Mouse (Mus musculus): ENCODE data around the gene Mip. TPM values are rescaled to one million over a fixed set of nuclear protein-coding genes. Genes with fewer than 3 reads are reported as not detected.

Gene Mip
- polyA plus RNA-seq (2015; fragmentation: Nextera tagmentation; extraction: Ambion mirVana) = not detected in 2 replicates

GRCm38 (mm10) chr10:128225538-128225937, at the start of gene Mip:
TSS of gene Mip (plus strand) at chr10:128225838.
- peak; percentile 21 for ATAC-seq (ENCODE audit: low FRiP score, low TSS enrichment)
- no peak within 1 kb of the TSS for H3K4me2 ChIP-seq (replicated peaks; ENCODE audit: low read depth)
- H3K9me3 ChIP-seq (ENCODE audit: control insufficient read depth, low read length) = no peaks in the 10 kb centered on the region
- no peaks in the 10 kb centered on the region; the same call in 1 of the 2 replicates for H3K27me3 ChIP-seq (ENCODE audit: control insufficient read depth, insufficient read depth, low read length)
- no peak for DNase-seq (ENCODE audit: low spot score)
- H3K27ac ChIP-seq (replicated peaks) = no peak within 1 kb of the TSS
- H3K4me1 ChIP-seq (replicated peaks; ENCODE audit: control insufficient read depth, insufficient read depth) = no peaks in the 10 kb centered on the region
- H3K9ac ChIP-seq (ENCODE audit: low read length) = no peak within 1 kb of the TSS
- WGBS = 41% methylated on average over 4 of the region's 4 CpGs
- no peak for TF ChIP-seq CTCF (IDR thresholded peaks at IDR 0.05; ENCODE audit: low read depth)
- no peak for TF ChIP-seq EP300 (optimal IDR thresholded peaks at IDR 0.05)
- no peak within 1 kb of the TSS for H3K4me3 ChIP-seq (ENCODE audit: low read depth, low read length)
- H3K36me3 ChIP-seq (ENCODE audit: control insufficient read depth, insufficient read depth, low read length) = no peaks in the 10 kb centered on the region

GRCm38 (mm10) chr10:128175996-128176755, 49.5 kb upstream of the Mip start:
- peak overlapping the region; percentile 47 for H3K4me3 ChIP-seq (ENCODE audit: low read depth, low read length)
- DNase-seq (ENCODE audit: low spot score) (peak; percentile 82), ATAC-seq (ENCODE audit: low FRiP score, low TSS enrichment) (peak; percentile 91)
- no peaks in the 10 kb centered on the region for H3K36me3 ChIP-seq (ENCODE audit: control insufficient read depth, insufficient read depth, low read length)
- H3K27me3 ChIP-seq (ENCODE audit: control insufficient read depth, insufficient read depth, low read length) = no peaks in the 10 kb centered on the region
- H3K4me1 ChIP-seq (replicated peaks; ENCODE audit: control insufficient read depth, insufficient read depth) = no peaks in the 10 kb centered on the region
- H3K27ac ChIP-seq (replicated peaks) = peak overlapping the region; percentile 79
- H3K4me2 ChIP-seq (replicated peaks; ENCODE audit: low read depth) = peak overlapping the region; percentile 70
- TF ChIP-seq EP300 (optimal IDR thresholded peaks at IDR 0.05) = no peak
- TF ChIP-seq CTCF (IDR thresholded peaks at IDR 0.05; ENCODE audit: low read depth) = no peak
- WGBS = under 1% methylated on average over 17 of the region's 17 CpGs
- H3K9me3 ChIP-seq (ENCODE audit: control insufficient read depth, low read length) = no peaks in the 10 kb centered on the region
- H3K9ac ChIP-seq (ENCODE audit: low read length) = peak overlapping the region; percentile 48

DNA sequence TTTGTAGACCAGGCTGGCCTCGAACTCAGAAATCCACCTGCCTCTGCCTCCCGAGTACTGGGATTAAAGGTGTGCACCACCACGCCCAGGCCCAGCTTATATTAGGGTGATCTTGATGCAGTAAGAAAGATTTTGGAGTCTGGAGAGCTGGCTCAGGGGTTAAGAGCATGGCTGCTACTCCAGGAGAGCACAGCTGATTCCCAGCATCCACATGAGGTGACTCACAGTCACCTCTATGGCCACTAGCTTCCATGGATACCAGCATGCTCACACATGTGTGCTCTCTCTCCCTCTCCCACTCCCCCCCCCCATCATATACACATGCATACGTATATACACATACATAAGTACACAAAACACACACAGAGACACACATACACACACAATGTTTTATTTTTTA, 48.3 kb upstream of the Mip start:
- no peak for TF ChIP-seq EP300 (optimal IDR thresholded peaks at IDR 0.05)
- no peak for TF ChIP-seq CTCF (IDR thresholded peaks at IDR 0.05; ENCODE audit: low read depth)
- WGBS = 81% methylated on average over 4 of the region's 4 CpGs

GRCm38 (mm10) chr10:128179989-128180388, 45.6 kb upstream of the Mip start, which contains the start of gene Rbms2:
TSS of gene Rbms2 (minus strand) at chr10:128180297.
- H3K4me3 ChIP-seq (ENCODE audit: low read depth, low read length) = peak within 1 kb of the TSS; percentile 20
- no peaks in the 10 kb centered on the region for H3K9me3 ChIP-seq (ENCODE audit: control insufficient read depth, low read length)
- WGBS = 2% methylated on average over 6 of the region's 6 CpGs
- H3K4me2 ChIP-seq (replicated peaks; ENCODE audit: low read depth) = peak within 1 kb of the TSS; percentile 37
- TF ChIP-seq CTCF (IDR thresholded peaks at IDR 0.05; ENCODE audit: low read depth) (no peak), EP300 (optimal IDR thresholded peaks at IDR 0.05) (no peak)
- peak within 1 kb of the TSS; percentile 28; the same call in 1 of the 2 replicates for H3K9ac ChIP-seq (ENCODE audit: low read length)
- H3K36me3 ChIP-seq (ENCODE audit: control insufficient read depth, insufficient read depth, low read length) = no peaks in the 10 kb centered on the region
- peak within 1 kb of the TSS; percentile 70 for H3K27ac ChIP-seq (replicated peaks)
- ATAC-seq (ENCODE audit: low FRiP score, low TSS enrichment) (0 out of 2 replicates have a peak, but pooled peaks have one; percentile 16), DNase-seq (ENCODE audit: low spot score) (no peak)
- no peaks in the 10 kb centered on the region for H3K4me1 ChIP-seq (replicated peaks; ENCODE audit: control insufficient read depth, insufficient read depth)
- no peaks in the 10 kb centered on the region for H3K27me3 ChIP-seq (ENCODE audit: control insufficient read depth, insufficient read depth, low read length)

More for the DNA sequence above, 48.3 kb upstream of the Mip start:
- Histone ChIP-seq H3K4me2 (replicated peaks; ENCODE audit: low read depth) (no peak overlapping the region), H3K4me3 (ENCODE audit: low read depth, low read length) (no peak overlapping the region), H3K36me3 (ENCODE audit: control insufficient read depth, insufficient read depth, low read length) (no peaks in the 10 kb centered on the region), H3K27ac (replicated peaks) (no peak overlapping the region), H3K9me3 (ENCODE audit: control insufficient read depth, low read length) (no peaks in the 10 kb centered on the region), H3K9ac (ENCODE audit: low read length) (no peak overlapping the region), H3K27me3 (ENCODE audit: control insufficient read depth, insufficient read depth, low read length) (no peaks in the 10 kb centered on the region), H3K4me1 (replicated peaks; ENCODE audit: control insufficient read depth, insufficient read depth) (no peaks in the 10 kb centered on the region)
- no peak for DNase-seq (ENCODE audit: low spot score)
- ATAC-seq (ENCODE audit: low FRiP score, low TSS enrichment) = no peak

DNA sequence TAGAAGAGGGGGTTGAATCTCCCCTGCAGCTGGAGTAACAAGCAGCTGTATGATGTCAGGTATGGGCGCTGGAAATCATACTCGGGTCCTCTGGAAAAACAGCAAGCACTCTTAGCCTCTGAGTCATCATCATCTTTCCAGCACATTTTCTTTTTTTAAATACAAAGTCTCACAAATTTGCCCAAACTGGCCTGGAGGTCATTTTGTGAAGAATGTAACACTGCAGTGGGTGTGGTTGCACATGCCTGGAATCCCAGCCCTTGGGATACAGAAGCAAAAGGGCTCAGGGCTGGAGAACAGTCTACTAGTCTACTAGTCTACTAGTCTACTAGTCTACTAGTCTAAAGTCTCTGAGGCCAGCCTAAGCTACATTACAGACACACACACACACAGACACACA, 41.3 kb upstream of the Mip start:
- DNase-seq (ENCODE audit: low spot score) (no peak), ATAC-seq (ENCODE audit: low FRiP score, low TSS enrichment) (no peak)
- H3K4me1 ChIP-seq (replicated peaks; ENCODE audit: control insufficient read depth, insufficient read depth) = no peaks in the 10 kb centered on the region
- H3K9ac ChIP-seq (ENCODE audit: low read length) = no peak overlapping the region
- no peak overlapping the region for H3K27ac ChIP-seq (replicated peaks)
- H3K4me2 ChIP-seq (replicated peaks; ENCODE audit: low read depth) = no peak overlapping the region
- 50% methylated on average over 2 of the region's 2 CpGs for WGBS
- no peaks in the 10 kb centered on the region for H3K27me3 ChIP-seq (ENCODE audit: control insufficient read depth, insufficient read depth, low read length)
- no peaks in the 10 kb centered on the region for H3K36me3 ChIP-seq (ENCODE audit: control insufficient read depth, insufficient read depth, low read length)
- H3K4me3 ChIP-seq (ENCODE audit: low read depth, low read length) = no peak overlapping the region
- TF ChIP-seq CTCF (IDR thresholded peaks at IDR 0.05; ENCODE audit: low read depth) (no peak), EP300 (optimal IDR thresholded peaks at IDR 0.05) (no peak)
- H3K9me3 ChIP-seq (ENCODE audit: control insufficient read depth, low read length) = no peaks in the 10 kb centered on the region

Data from stomach, postnatal 0 days (tissue).